Mouse (Mus musculus): ENCODE measurements around the gene Kalrn.

- TF ChIP-seq CTCF (conservative IDR thresholded peaks at IDR 0.05; ENCODE audit: low read length) (peak; percentile 52), NANOG (IDR thresholded peaks at IDR 0.05; ENCODE audit: borderline replicate concordance, low read length) (no peak), POU5F1 (IDR thresholded peaks at IDR 0.05; ENCODE audit: borderline replicate concordance, low read length) (no peak)
Observed at GRCm38 (mm10) chr16:34531506-34531905, 41.8 kb downstream of the Kalrn start.

All from E14TG2a.4 (cell line).